Mouse (Mus musculus): Measurements from ENCODE around the gene Hacd2. TPM values are rescaled to one million over a fixed set of nuclear protein-coding genes. Genes with fewer than 3 reads are reported as not detected.

The Hacd2 gene
- polyA plus RNA-seq, 1 experiment from 2014 or later, result 25.2 TPM

DNA sequence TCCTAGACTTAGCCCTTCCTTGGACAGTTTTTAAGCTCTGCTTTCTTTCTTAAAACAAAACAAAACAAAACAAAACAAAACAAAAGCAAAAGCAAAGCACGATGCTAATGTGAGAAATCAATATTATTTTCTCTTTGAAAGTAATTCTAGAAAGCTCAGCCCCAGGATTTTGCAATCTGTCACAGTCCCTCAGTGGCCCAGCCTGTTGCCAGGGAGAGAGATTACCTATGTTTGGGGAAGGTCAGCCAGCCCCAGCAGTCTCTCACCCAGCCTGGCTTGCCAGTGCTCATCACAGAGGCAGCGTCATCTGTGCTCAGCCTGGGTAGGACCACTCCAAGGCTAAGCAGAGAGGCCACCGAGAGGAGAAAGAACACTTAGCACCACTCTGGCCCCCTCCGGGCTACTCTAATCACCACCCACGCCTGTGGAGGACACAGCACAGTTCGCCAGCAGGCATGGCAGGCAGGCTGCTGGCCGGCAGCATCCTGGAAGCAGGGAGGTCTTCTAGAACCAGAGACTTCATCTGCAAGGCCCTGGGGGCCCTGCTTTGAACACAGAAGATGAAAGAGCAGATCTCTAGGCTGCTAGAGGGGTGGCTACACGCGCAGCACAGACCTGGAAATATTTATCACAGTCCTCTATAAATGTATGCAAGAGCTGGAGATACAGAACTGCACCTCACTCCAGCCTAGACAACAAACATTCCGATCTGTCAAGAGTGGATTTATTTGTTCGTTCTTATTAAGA, 117.8 kb downstream of the Hacd2 start:
- Histone ChIP-seq H3K27me3 (ENCODE audit: control insufficient read depth, insufficient read depth, low read length) (no peaks in the 10 kb centered on the region), H3K4me2 (ENCODE audit: low read depth, low read length) (peak overlapping the region; percentile 21; the same call in 1 of the 2 replicates), H3K4me1 (ENCODE audit: control insufficient read depth, insufficient read depth, low read length) (peaks cover 3% of the 10 kb centered on the region), H3K9ac (replicated peaks; ENCODE audit: low read length) (no peak overlapping the region; the same call in 1 of the 2 replicates), H3K36me3 (replicated peaks; ENCODE audit: control insufficient read depth, insufficient read depth, low read depth, low read length) (no peaks in the 10 kb centered on the region), H3K27ac (replicated peaks; ENCODE audit: low read depth, low read length) (no peak overlapping the region), H3K9me3 (replicated peaks; ENCODE audit: control insufficient read depth, low read length) (no peaks in the 10 kb centered on the region), H3K4me3 (ENCODE audit: low read depth, low read length) (no peak overlapping the region)
- 22% methylated on average over 11 of the region's 11 CpGs for WGBS
- 0 out of 2 replicates have a peak, but pooled peaks have one; percentile 62 for ATAC-seq (replicated peaks; ENCODE audit: insufficient number of reproducible peaks, low FRiP score, low TSS enrichment, low read depth)
- DNase-seq (ENCODE audit: low spot score), result peak; percentile 45

- no peak overlapping the region for H3K27ac ChIP-seq (replicated peaks; ENCODE audit: low read depth, low read length)
- no peaks in the 10 kb centered on the region for H3K9me3 ChIP-seq (replicated peaks; ENCODE audit: control insufficient read depth, low read length)
- DNase-seq (ENCODE audit: low spot score), result peak; percentile 39
Measured at GRCm38 (mm10) chr16:35140620-35140975, 118.4 kb downstream of the Hacd2 start.

DNA sequence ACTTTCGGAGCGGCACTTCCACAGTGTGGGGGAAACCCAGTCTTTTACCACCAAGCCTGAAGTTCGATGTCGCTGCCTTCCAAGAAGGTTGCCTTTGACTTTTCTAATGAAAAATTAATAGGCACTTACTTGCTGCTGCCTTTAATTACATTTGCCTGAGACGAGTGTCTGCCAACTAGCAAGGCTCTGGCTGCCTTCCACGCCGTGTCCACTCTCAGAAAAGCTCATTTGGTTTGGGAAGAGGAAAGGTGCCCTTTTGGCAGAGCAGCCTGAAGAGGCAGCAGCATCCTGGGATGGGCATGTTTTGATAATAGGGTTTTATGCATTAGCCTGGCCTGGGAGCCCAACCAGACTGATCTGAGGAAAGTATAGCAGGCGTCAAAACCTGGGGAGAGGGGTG, 119.6 kb downstream of the Hacd2 start:
- DNase-seq (ENCODE audit: low spot score) (no peak), ATAC-seq (replicated peaks; ENCODE audit: insufficient number of reproducible peaks, low FRiP score, low TSS enrichment, low read depth) (no peak)
- H3K27ac ChIP-seq (replicated peaks; ENCODE audit: low read depth, low read length), result no peak overlapping the region
- WGBS, result 84% methylated on average over 8 of the region's 8 CpGs
- no peaks in the 10 kb centered on the region for H3K9me3 ChIP-seq (replicated peaks; ENCODE audit: control insufficient read depth, low read length)
- no peak overlapping the region for H3K4me2 ChIP-seq (ENCODE audit: low read depth, low read length)
- H3K4me3 ChIP-seq (ENCODE audit: low read depth, low read length), result no peak overlapping the region
- H3K36me3 ChIP-seq (replicated peaks; ENCODE audit: control insufficient read depth, insufficient read depth, low read depth, low read length), result no peaks in the 10 kb centered on the region
- H3K4me1 ChIP-seq (ENCODE audit: control insufficient read depth, insufficient read depth, low read length), result peaks cover 3% of the 10 kb centered on the region
- no peak overlapping the region for H3K9ac ChIP-seq (replicated peaks; ENCODE audit: low read length)
- no peaks in the 10 kb centered on the region for H3K27me3 ChIP-seq (ENCODE audit: control insufficient read depth, insufficient read depth, low read length)

More at GRCm38 (mm10) chr16:35140620-35140975, 118.4 kb downstream of the Hacd2 start:
- Histone ChIP-seq H3K4me3 (ENCODE audit: low read depth, low read length) (no peak overlapping the region), H3K27me3 (ENCODE audit: control insufficient read depth, insufficient read depth, low read length) (no peaks in the 10 kb centered on the region), H3K4me1 (ENCODE audit: control insufficient read depth, insufficient read depth, low read length) (peaks cover 3% of the 10 kb centered on the region), H3K9ac (replicated peaks; ENCODE audit: low read length) (no peak overlapping the region), H3K4me2 (ENCODE audit: low read depth, low read length) (no peak overlapping the region), H3K36me3 (replicated peaks; ENCODE audit: control insufficient read depth, insufficient read depth, low read depth, low read length) (no peaks in the 10 kb centered on the region)
- 48% methylated on average over 9 of the region's 9 CpGs for WGBS
- no peak for ATAC-seq (replicated peaks; ENCODE audit: insufficient number of reproducible peaks, low FRiP score, low TSS enrichment, low read depth)

DNA sequence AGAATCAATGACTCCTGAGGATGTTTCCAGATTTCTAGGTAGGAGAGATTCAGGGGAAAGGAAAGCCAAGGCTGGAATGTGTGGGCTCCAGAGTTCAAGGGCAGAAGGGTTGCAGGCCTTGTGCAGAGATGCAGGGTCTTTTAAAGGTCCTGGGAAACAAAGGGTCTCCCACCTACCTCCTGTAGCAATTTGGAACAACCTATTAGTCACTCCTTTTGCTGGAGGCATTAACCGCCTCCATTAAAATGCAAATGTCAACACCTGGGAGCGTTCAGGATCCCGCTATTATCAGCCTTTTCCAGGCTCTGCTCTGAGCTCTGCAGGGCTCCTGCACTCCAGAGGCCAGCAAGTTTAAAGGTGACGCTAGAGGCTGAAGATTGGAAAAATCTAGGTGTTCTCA, 123.9 kb downstream of the Hacd2 start:
- WGBS, result 17% methylated on average over 4 of the region's 4 CpGs
- no peak for ATAC-seq (replicated peaks; ENCODE audit: insufficient number of reproducible peaks, low FRiP score, low TSS enrichment, low read depth)
- H3K36me3 ChIP-seq (replicated peaks; ENCODE audit: control insufficient read depth, insufficient read depth, low read depth, low read length), result no peaks in the 10 kb centered on the region

GRCm38 (mm10) chr16:35153146-35153755, 131.0 kb downstream of the Hacd2 start:
- H3K27ac ChIP-seq (replicated peaks; ENCODE audit: low read depth, low read length), result no peak overlapping the region
- ATAC-seq (replicated peaks; ENCODE audit: insufficient number of reproducible peaks, low FRiP score, low TSS enrichment, low read depth), result no peak
- no peaks in the 10 kb centered on the region for H3K36me3 ChIP-seq (replicated peaks; ENCODE audit: control insufficient read depth, insufficient read depth, low read depth, low read length)
- no peak for DNase-seq (ENCODE audit: low spot score)
- H3K9ac ChIP-seq (replicated peaks; ENCODE audit: low read length), result no peak overlapping the region
- H3K4me2 ChIP-seq (ENCODE audit: low read depth, low read length), result no peak overlapping the region
- no peak overlapping the region for H3K4me3 ChIP-seq (ENCODE audit: low read depth, low read length)
- H3K9me3 ChIP-seq (replicated peaks; ENCODE audit: control insufficient read depth, low read length), result no peaks in the 10 kb centered on the region
- WGBS, result 11% methylated on average over 12 of the region's 12 CpGs
- H3K4me1 ChIP-seq (ENCODE audit: control insufficient read depth, insufficient read depth, low read length), result 0 out of 2 replicates have a peak, but pooled peaks cover 2% of the 10 kb centered on the region
- peaks cover 42% of the 10 kb centered on the region for H3K27me3 ChIP-seq (ENCODE audit: control insufficient read depth, insufficient read depth, low read length)

More for the DNA sequence above, 123.9 kb downstream of the Hacd2 start:
- no peak overlapping the region for H3K27ac ChIP-seq (replicated peaks; ENCODE audit: low read depth, low read length)
- no peak overlapping the region for H3K9ac ChIP-seq (replicated peaks; ENCODE audit: low read length)
- peaks cover 3% of the 10 kb centered on the region; the same call in 1 of the 2 replicates for H3K27me3 ChIP-seq (ENCODE audit: control insufficient read depth, insufficient read depth, low read length)
- H3K4me2 ChIP-seq (ENCODE audit: low read depth, low read length), result no peak overlapping the region
- no peaks in the 10 kb centered on the region for H3K9me3 ChIP-seq (replicated peaks; ENCODE audit: control insufficient read depth, low read length)
- no peak overlapping the region for H3K4me3 ChIP-seq (ENCODE audit: low read depth, low read length)
- H3K4me1 ChIP-seq (ENCODE audit: control insufficient read depth, insufficient read depth, low read length), result no peaks in the 10 kb centered on the region
- no peak for DNase-seq (ENCODE audit: low spot score)

DNA sequence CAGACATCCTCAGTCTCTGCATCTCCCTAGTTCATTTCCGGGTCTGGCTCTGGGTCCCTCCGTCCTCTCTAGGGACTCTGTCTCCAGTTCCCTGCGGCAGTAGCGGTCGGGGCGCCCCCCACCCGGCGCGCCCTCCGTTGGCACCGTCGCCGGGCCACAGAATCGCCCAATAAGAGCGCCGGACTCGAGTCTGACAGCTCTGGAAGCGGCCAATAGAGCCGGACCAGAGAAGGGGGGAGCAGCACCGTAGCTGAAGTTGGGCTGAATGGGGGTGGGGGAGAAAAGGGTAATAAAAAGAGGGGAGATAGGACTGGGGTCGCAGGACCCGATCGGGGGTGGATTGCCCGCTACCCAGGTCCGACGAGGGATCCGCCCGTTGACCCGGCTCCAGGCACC, 132.0 kb downstream of the Hacd2 start:
- WGBS, result under 1% methylated on average over 29 of the region's 29 CpGs
- H3K4me3 ChIP-seq (ENCODE audit: low read depth, low read length), result peak overlapping the region; percentile 72
- H3K4me1 ChIP-seq (ENCODE audit: control insufficient read depth, insufficient read depth, low read length), result 0 out of 2 replicates have a peak, but pooled peaks cover 2% of the 10 kb centered on the region
- DNase-seq (ENCODE audit: low spot score) (peak; percentile 61), ATAC-seq (replicated peaks; ENCODE audit: insufficient number of reproducible peaks, low FRiP score, low TSS enrichment, low read depth) (peak; percentile 53; the same call in 1 of the 2 replicates)
- peak overlapping the region; percentile 74 for H3K9ac ChIP-seq (replicated peaks; ENCODE audit: low read length)
- peak overlapping the region; percentile 97 for H3K4me2 ChIP-seq (ENCODE audit: low read depth, low read length)
- H3K27me3 ChIP-seq (ENCODE audit: control insufficient read depth, insufficient read depth, low read length), result peaks cover 42% of the 10 kb centered on the region
- H3K27ac ChIP-seq (replicated peaks; ENCODE audit: low read depth, low read length), result no peak overlapping the region
- H3K9me3 ChIP-seq (replicated peaks; ENCODE audit: control insufficient read depth, low read length), result no peaks in the 10 kb centered on the region
- H3K36me3 ChIP-seq (replicated peaks; ENCODE audit: control insufficient read depth, insufficient read depth, low read depth, low read length), result no peaks in the 10 kb centered on the region

DNA sequence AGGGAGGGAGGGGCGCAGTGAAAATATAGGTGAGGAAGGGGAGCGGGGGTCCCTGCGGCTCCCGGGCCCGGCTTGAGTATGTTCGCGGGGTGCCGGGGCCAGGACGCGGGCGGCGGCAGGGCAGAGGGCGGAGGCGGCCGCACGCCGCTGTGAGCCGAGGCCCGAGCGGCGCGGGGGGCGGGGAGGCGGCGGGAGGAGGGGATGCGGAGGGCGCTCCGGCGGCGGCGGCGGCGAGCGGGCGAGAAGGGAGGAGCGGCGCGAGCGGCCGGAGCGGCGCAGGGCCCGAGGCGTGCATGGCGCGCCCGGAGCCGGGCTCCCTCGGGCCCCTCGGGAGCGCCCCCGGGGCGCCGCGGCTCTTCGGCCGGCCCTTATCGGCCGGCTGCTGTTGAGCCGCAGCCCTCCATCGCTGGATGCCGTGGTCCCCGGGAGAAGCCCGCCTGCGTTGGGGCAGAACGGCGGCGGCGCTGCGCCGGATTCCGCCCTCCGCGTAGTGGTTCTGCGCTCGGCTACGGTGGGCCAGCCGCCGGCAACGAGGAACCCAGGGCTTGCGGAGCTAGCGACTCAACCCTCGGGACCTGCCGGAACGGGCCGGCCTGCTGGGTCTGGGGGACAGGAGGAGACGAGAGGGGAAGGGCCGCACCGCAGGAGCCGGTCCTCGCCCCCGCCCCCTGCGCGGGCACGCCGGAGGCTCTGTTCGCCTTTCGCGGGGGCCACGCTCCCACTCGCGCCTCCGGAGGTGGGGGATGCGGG, 132.6 kb downstream of the Hacd2 start, which contains the start of gene Adcy5:
Adcy5 (plus strand) TSS at position 237 of the 750 bp plus-strand sequence.
- H3K4me2 ChIP-seq (ENCODE audit: low read depth, low read length), result peak within 1 kb of the TSS; percentile 97
- H3K4me1 ChIP-seq (ENCODE audit: control insufficient read depth, insufficient read depth, low read length), result 0 out of 2 replicates have a peak, but pooled peaks cover 2% of the 10 kb centered on the region
- peaks cover 42% of the 10 kb centered on the region for H3K27me3 ChIP-seq (ENCODE audit: control insufficient read depth, insufficient read depth, low read length)
- ATAC-seq (replicated peaks; ENCODE audit: insufficient number of reproducible peaks, low FRiP score, low TSS enrichment, low read depth), result peak; percentile 66
- no peaks in the 10 kb centered on the region for H3K36me3 ChIP-seq (replicated peaks; ENCODE audit: control insufficient read depth, insufficient read depth, low read depth, low read length)
- peak within 1 kb of the TSS; percentile 74 for H3K9ac ChIP-seq (replicated peaks; ENCODE audit: low read length)
- H3K4me3 ChIP-seq (ENCODE audit: low read depth, low read length), result peak within 1 kb of the TSS; percentile 72
- no peaks in the 10 kb centered on the region for H3K9me3 ChIP-seq (replicated peaks; ENCODE audit: control insufficient read depth, low read length)
- peak within 1 kb of the TSS; percentile 20; the same call in 1 of the 2 replicates for H3K27ac ChIP-seq (replicated peaks; ENCODE audit: low read depth, low read length)
- under 1% methylated on average over 63 of the region's 104 CpGs for WGBS
- peak; percentile 64 for DNase-seq (ENCODE audit: low spot score)
